Mouse (Mus musculus) c-Kit-positive CD71-negative TER-119-negative erythroid progenitor cells, embryonic 14.5 days (primary cell): ENCODE data around the gene Wiz.

Experiments used
- DNase-seq: peaks from one replicate; pipeline ENCODE4 v3.0.0-alpha.2; 2013; ENCODE audit warnings: low read depth

The Wiz gene

GRCm38 (mm10) chr17:32389101-32389659, at the start of gene Wiz:
TSS of gene Wiz (minus strand) at chr17:32389439.
- peak; percentile 77 for DNase-seq

- DNase-seq, result no peak
Measured at GRCm38 (mm10) chr17:32437106-32437505, 47.9 kb upstream of the Wiz start.

GRCm38 (mm10) chr17:32435151-32435550, 45.9 kb upstream of the Wiz start:
- no peak for DNase-seq

- DNase-seq, result no peak
Measured at GRCm38 (mm10) chr17:32434324-32434723, 45.1 kb upstream of the Wiz start.

- DNase-seq, result peak; percentile 26
Measured at GRCm38 (mm10) chr17:32431972-32432371, 42.7 kb upstream of the Wiz start.

- no peak for DNase-seq
Measured at GRCm38 (mm10) chr17:32426610-32427009, 37.4 kb upstream of the Wiz start.

GRCm38 (mm10) chr17:32424034-32424433, 34.8 kb upstream of the Wiz start, which contains the start of gene Pglyrp2:
TSS of gene Pglyrp2 (minus strand) at chr17:32424167.
- DNase-seq, result no peak

GRCm38 (mm10) chr17:32420781-32421180, 31.5 kb upstream of the Wiz start:
- no peak for DNase-seq

GRCm38 (mm10) chr17:32419989-32420388, 30.8 kb upstream of the Wiz start:
- no peak for DNase-seq

- DNase-seq, result no peak
Measured at GRCm38 (mm10) chr17:32416771-32417170, 27.5 kb upstream of the Wiz start.

GRCm38 (mm10) chr17:32415417-32416020, 26.3 kb upstream of the Wiz start:
- no peak for DNase-seq

- DNase-seq, result no peak
Measured at GRCm38 (mm10) chr17:32411898-32412297, 22.7 kb upstream of the Wiz start.

GRCm38 (mm10) chr17:32403417-32403816, 14.2 kb upstream of the Wiz start, which contains the start of gene Rasal3:
TSS of gene Rasal3 (minus strand) at chr17:32403583.
- no peak for DNase-seq

- DNase-seq, result no peak
Measured at GRCm38 (mm10) chr17:32402779-32403157, 13.5 kb upstream of the Wiz start.

GRCm38 (mm10) chr17:32402011-32402778, 13.0 kb upstream of the Wiz start:
- no peak for DNase-seq

GRCm38 (mm10) chr17:32396266-32396665, 7.0 kb upstream of the Wiz start:
- DNase-seq, result no peak

GRCm38 (mm10) chr17:32393944-32394343, 4.7 kb upstream of the Wiz start:
- DNase-seq, result no peak

- no peak for DNase-seq
Measured at GRCm38 (mm10) chr17:32388370-32389100, 704 bp downstream of the Wiz start.

GRCm38 (mm10) chr17:32387986-32388369, 1.3 kb downstream of the Wiz start:
- DNase-seq, result no peak

- DNase-seq, result no peak
Measured at GRCm38 (mm10) chr17:32386659-32387432, 2.4 kb downstream of the Wiz start.

- DNase-seq, result no peak
Measured at GRCm38 (mm10) chr17:32383661-32384060, 5.6 kb downstream of the Wiz start.

- no peak for DNase-seq
Measured at GRCm38 (mm10) chr17:32382576-32382975, 6.7 kb downstream of the Wiz start.
